Mouse (Mus musculus): ENCODE data around the gene Bcl6b. TPM values are rescaled to one million over a fixed set of nuclear protein-coding genes. Genes with fewer than 3 reads are reported as not detected.

Gene Bcl6b
- total and polyA plus RNA-seq, 3 experiments = 9.1 to 18.9 (median 13.7) TPM

- intact Hi-C loops (cut with DNase I) = loop anchor here (5.0 kb wide), 1 partner anchor 38 kb away; the partner anchor contains the start of gene Slc16a11
- Histone ChIP-seq H3K27ac (no peak overlapping the region), H3K4me3 (no peak overlapping the region), H3K9ac (ENCODE audit: low read depth, low read length) (no peak overlapping the region), H3K27me3 (ENCODE audit: control insufficient read depth, insufficient read depth, low read length) (no peaks in the 10 kb centered on the region), H3K4me1 (ENCODE audit: control insufficient read depth, insufficient read depth, low read length) (no peaks in the 10 kb centered on the region), H3K36me3 (ENCODE audit: control insufficient read depth, insufficient read depth, low read length) (no peaks in the 10 kb centered on the region), H3K79me2 (replicated peaks; ENCODE audit: control insufficient read depth, insufficient read depth, low read length) (no peaks in the 10 kb centered on the region)
- TF ChIP-seq CTCF (IDR thresholded peaks at IDR 0.05) (no peak), EP300 (IDR thresholded peaks at IDR 0.05; ENCODE audit: insufficient read depth, low read depth, low read length) (no peak), POLR2A (IDR thresholded peaks at IDR 0.05; ENCODE audit: insufficient read depth, low read depth, low read length) (no peak)
- DNase-seq = no peak
- 80% methylated on average over 4 of the region's 4 CpGs for WGBS
Observed at GRCm38 (mm10) chr11:70174491-70174890, 55.1 kb downstream of the Bcl6b start.

Small RNA genes within 50 kb of the gene (microRNA-seq; reads per million reads assigned to microRNA genes)
- gene Mir195a = 1,583 to 3,585 reads per million in 2 experiments
- gene Mir497 = 0 reads per million in 2 experiments
- 0 reads per million in 2 experiments for gene Mir497b

Other genes with a start within 250 kb of the Bcl6b start
- gene Ctdnep1, start 248.6 kb downstream of the Bcl6b start, total RNA-seq (2021) = 100 to 1,000 TPM; 143 to 144 TPM
- 138 and 190 TPM in 2 replicates for gene Ctdnep1, start 248.6 kb downstream of the Bcl6b start, polyA plus RNA-seq (2012; rRNA removed)
- 10 to 100 TPM; 39.0 to 42.2 TPM for gene Elp5, start 247.3 kb downstream of the Bcl6b start, total RNA-seq (2021)
- gene Elp5, start 247.3 kb downstream of the Bcl6b start, polyA plus RNA-seq (2012; rRNA removed) = 61.6 and 78.5 TPM in 2 replicates
- gene Gabarap, start 238.7 kb downstream of the Bcl6b start, total RNA-seq (2021) = 100 to 1,000 TPM; 284 to 340 TPM
- gene Gabarap, start 238.7 kb downstream of the Bcl6b start, polyA plus RNA-seq (2012; rRNA removed) = 469 and 750 TPM in 2 replicates
- 10 to 100 TPM; 18.1 to 22.8 TPM for gene Phf23, start 234.0 kb downstream of the Bcl6b start, total RNA-seq (2021)
- 11.5 and 17.6 TPM in 2 replicates for gene Phf23, start 234.0 kb downstream of the Bcl6b start, polyA plus RNA-seq (2012; rRNA removed)
- gene Dvl2, start 229.2 kb downstream of the Bcl6b start, total RNA-seq (2021) = 1 to 10 TPM; 4.1 to 4.9 TPM
- gene Dvl2, start 229.2 kb downstream of the Bcl6b start, polyA plus RNA-seq (2012; rRNA removed) = 6.1 and 7.4 TPM in 2 replicates
- 1,000 to 10,000 TPM; 1,139 to 1,355 TPM for gene Acadvl, start 214.4 kb downstream of the Bcl6b start, total RNA-seq (2021)
- 701 and 889 TPM in 2 replicates for gene Acadvl, start 214.4 kb downstream of the Bcl6b start, polyA plus RNA-seq (2012; rRNA removed)
- gene Dlg4, start 212.9 kb downstream of the Bcl6b start, total RNA-seq (2021) = 1 to 10 TPM; 5.2 to 5.7 TPM
- 6.9 and 9.8 TPM in 2 replicates for gene Dlg4, start 212.9 kb downstream of the Bcl6b start, polyA plus RNA-seq (2012; rRNA removed)
- not detected for gene Asgr1, start 175.7 kb downstream of the Bcl6b start, total RNA-seq (2021)
- gene Asgr1, start 175.7 kb downstream of the Bcl6b start, polyA plus RNA-seq (2012; rRNA removed) = 0.50 TPM in 1 of 2 replicates, not detected in the other
- gene Asgr2, start 137.2 kb downstream of the Bcl6b start, total RNA-seq (2021) = under 1 TPM in 1 of 2 experiments, not detected in 1; 0.16 TPM
- gene Asgr2, start 137.2 kb downstream of the Bcl6b start, polyA plus RNA-seq (2012; rRNA removed) = 0.31 and 0.56 TPM in 2 replicates
- gene Mgl2, start 99.5 kb downstream of the Bcl6b start, total RNA-seq (2021) = 1 to 10 TPM; 5.6 to 6.7 TPM
- gene Mgl2, start 99.5 kb downstream of the Bcl6b start, polyA plus RNA-seq (2012; rRNA removed) = 7.4 and 9.7 TPM in 2 replicates
- 1 to 10 TPM; 1.7 to 3.2 TPM for gene Clec10a, start 73.6 kb downstream of the Bcl6b start, total RNA-seq (2021)
- gene Clec10a, start 73.6 kb downstream of the Bcl6b start, polyA plus RNA-seq (2012; rRNA removed) = 2.8 and 3.8 TPM in 2 replicates
- gene Slc16a11, start 17.0 kb downstream of the Bcl6b start, total RNA-seq (2021) = under 1 TPM; 0.34 to 0.52 TPM
- gene Slc16a11, start 17.0 kb downstream of the Bcl6b start, polyA plus RNA-seq (2012; rRNA removed) = 1.1 and 9.6 TPM in 2 replicates
- gene Slc16a13, start 8.7 kb downstream of the Bcl6b start, total RNA-seq (2021) = 1 to 10 TPM; 2.2 to 2.8 TPM
- gene Slc16a13, start 8.7 kb downstream of the Bcl6b start, polyA plus RNA-seq (2012; rRNA removed) = 4.0 and 7.4 TPM in 2 replicates
- 10 to 100 TPM; 30.7 to 34.5 TPM for gene 0610010K14Rik, start 8.1 kb upstream of the Bcl6b start, total RNA-seq (2021)
- gene 0610010K14Rik, start 8.1 kb upstream of the Bcl6b start, polyA plus RNA-seq (2012; rRNA removed) = 38.9 and 48.1 TPM in 2 replicates
- 1 to 10 TPM; 2.0 to 3.4 TPM for gene Gm21988, start 10.0 kb upstream of the Bcl6b start, total RNA-seq (2021)
- gene Gm21988, start 10.0 kb upstream of the Bcl6b start, polyA plus RNA-seq (2012; rRNA removed) = 5.0 and 5.5 TPM in 2 replicates
- gene Rnasek, start 10.0 kb upstream of the Bcl6b start, total RNA-seq (2021) = 100 to 1,000 TPM in 1 of 2 experiments, 10 to 100 TPM in 1; 95.4 to 103 TPM
- gene Rnasek, start 10.0 kb upstream of the Bcl6b start, polyA plus RNA-seq (2012; rRNA removed) = 130 and 166 TPM in 2 replicates
- gene Alox12, start 25.6 kb upstream of the Bcl6b start, total RNA-seq (2021) = 1 to 10 TPM; 2.8 to 6.0 TPM
- 6.2 and 7.2 TPM in 2 replicates for gene Alox12, start 25.6 kb upstream of the Bcl6b start, polyA plus RNA-seq (2012; rRNA removed)
- under 1 TPM in 1 of 2 experiments, not detected in 1; 0.16 TPM for gene Alox12e, start 92.8 kb upstream of the Bcl6b start, total RNA-seq (2021)
- gene Alox12e, start 92.8 kb upstream of the Bcl6b start, polyA plus RNA-seq (2012; rRNA removed) = 0.10 TPM in 1 of 2 replicates, not detected in the other
- gene Alox15, start 122.2 kb upstream of the Bcl6b start, total RNA-seq (2021) = 10 to 100 TPM in 1 of 2 experiments, 1 to 10 TPM in 1; 5.5 to 13.7 TPM
- gene Alox15, start 122.2 kb upstream of the Bcl6b start, polyA plus RNA-seq (2012; rRNA removed) = 1.5 and 2.9 TPM in 2 replicates
- 10 to 100 TPM; 17.0 to 20.7 TPM for gene Pelp1, start 180.2 kb upstream of the Bcl6b start, total RNA-seq (2021)
- 12.4 and 13.0 TPM in 2 replicates for gene Pelp1, start 180.2 kb upstream of the Bcl6b start, polyA plus RNA-seq (2012; rRNA removed)
- gene Arrb2, start 202.8 kb upstream of the Bcl6b start, total RNA-seq (2021) = 10 to 100 TPM; 10.2 to 10.8 TPM
- gene Arrb2, start 202.8 kb upstream of the Bcl6b start, polyA plus RNA-seq (2012; rRNA removed) = 23.6 and 27.6 TPM in 2 replicates
- 1 to 10 TPM; 6.6 to 6.7 TPM for gene Med11, start 222.1 kb upstream of the Bcl6b start, total RNA-seq (2021)
- 7.8 and 9.7 TPM in 2 replicates for gene Med11, start 222.1 kb upstream of the Bcl6b start, polyA plus RNA-seq (2012; rRNA removed)
- 1 to 10 TPM; 1.3 to 2.9 TPM for gene Zmynd15, start 229.6 kb upstream of the Bcl6b start, total RNA-seq (2021)
- gene Zmynd15, start 229.6 kb upstream of the Bcl6b start, polyA plus RNA-seq (2012; rRNA removed) = 3.2 and 3.8 TPM in 2 replicates
- gene Cxcl16, start 230.2 kb upstream of the Bcl6b start, total RNA-seq (2021) = 1 to 10 TPM; 7.9 to 8.8 TPM
- 17.6 and 20.6 TPM in 2 replicates for gene Cxcl16, start 230.2 kb upstream of the Bcl6b start, polyA plus RNA-seq (2012; rRNA removed)

Data from heart, adult 2 months (tissue).